Mouse (Mus musculus) kidney, adult 11 months (tissue): Measurements from ENCODE around the gene Slc16a10.
A peak's percentile ranks its signal among the peaks of the same experiment; 100 is the strongest.

Experiments
- DNase-seq: peaks from one replicate; pipeline ENCODE4 v3.0.0; 2022

The Slc16a10 gene

DNA sequence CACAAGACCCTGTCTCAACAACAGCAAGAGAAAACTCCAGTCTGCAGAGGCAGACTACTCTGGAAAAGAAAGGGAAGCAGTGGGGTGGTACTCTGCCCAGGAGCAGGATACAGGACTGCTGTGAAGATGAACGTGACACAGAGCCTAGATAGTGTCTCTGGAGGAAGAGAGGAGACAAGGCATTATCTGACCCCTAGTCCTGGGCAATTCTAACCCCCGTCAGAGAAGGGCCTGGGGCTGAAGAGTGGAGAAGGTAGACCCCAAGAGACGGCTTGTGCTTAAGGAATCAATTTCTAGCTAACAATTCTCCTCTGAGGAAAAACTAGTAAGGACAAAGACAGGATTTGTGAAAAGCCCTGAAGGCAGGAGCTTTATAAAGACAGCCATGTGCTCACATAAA is 76.7 kb downstream of the Slc16a10 start:
- DNase-seq = no peak

DNA sequence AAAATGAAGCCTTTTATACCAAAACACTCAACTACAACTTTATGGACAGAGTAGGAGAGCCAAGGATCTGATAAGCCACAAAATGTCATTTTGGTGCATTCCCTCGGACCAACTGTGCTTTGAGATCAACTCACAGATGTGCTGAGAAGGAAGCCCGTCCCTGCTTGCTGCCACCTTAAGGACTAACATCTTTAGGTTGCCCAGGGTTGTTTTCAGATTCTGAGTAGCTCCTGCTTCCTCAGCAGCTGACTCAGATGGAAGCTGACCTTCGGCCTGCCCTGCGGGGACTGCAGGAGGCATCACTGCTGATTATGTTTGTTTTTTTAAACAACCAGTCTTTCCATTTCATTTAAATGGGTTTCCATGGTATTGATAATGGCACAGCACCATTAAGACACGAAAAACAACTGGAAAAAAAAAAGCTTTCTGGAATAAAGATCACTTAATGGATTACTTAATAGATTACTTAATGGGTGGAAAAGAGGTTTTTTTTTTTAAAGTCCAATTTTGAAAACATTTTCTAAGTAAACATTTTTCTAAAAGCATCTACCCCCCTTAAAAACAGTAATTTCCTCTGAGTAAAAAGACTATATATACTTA is 78.7 kb downstream of the Slc16a10 start:
- peak; percentile 82 for DNase-seq

DNA sequence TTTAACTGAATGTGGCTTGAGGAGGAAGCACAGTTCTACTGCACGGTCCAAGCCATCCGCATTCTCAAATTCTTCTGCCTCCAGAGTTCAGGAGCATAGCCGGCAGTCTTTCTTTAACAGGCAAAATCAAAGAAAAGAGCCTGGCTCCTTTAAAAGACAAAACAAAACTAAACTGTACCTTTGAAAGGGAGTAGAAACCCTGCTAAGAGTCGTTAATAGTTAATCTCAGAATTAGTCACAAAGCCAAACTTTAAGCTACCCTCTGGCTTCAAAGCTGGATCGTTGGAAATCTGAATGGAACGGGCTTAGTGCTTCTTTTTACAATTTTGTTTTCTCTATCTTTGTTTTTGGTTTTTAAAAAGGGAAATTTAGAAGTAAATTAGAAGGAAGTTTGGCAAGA is 79.2 kb downstream of the Slc16a10 start:
- no peak for DNase-seq

DNA sequence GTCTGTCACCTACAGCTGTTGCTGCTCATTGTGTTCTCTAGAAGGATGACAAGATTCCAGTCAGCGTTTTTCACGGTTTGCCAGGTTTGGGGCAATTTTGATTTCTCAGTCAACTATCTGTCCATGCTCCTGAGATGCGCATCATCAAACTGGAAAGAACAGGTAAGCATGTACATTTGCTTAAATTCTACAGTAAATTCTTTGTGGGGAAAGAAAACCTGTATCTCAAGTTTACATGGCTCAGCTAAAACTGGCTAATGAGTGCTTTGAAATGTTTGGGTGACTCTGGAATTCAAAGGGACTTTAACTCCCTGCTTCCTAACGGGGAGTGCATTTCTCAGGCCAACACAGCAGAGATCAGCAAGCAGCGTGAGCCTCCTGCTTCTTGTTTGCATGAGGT is 80.1 kb downstream of the Slc16a10 start:
- DNase-seq = no peak

DNA sequence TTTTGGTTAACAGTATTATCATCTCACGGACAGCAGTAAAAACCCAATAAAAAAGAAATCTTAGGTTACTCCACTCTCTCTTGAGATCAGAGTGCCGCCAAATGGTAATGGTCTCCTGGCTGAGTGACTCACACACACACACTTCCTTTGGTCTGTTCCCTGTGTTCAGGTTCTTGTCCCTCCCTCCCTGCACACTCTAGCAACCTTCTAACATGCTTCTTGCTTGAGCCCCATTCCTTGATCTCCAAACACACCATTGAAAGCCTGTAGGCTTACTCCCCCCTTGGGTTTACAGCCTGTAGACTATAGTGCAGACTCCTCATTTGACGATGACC is 83.3 kb downstream of the Slc16a10 start:
- no peak for DNase-seq

DNA sequence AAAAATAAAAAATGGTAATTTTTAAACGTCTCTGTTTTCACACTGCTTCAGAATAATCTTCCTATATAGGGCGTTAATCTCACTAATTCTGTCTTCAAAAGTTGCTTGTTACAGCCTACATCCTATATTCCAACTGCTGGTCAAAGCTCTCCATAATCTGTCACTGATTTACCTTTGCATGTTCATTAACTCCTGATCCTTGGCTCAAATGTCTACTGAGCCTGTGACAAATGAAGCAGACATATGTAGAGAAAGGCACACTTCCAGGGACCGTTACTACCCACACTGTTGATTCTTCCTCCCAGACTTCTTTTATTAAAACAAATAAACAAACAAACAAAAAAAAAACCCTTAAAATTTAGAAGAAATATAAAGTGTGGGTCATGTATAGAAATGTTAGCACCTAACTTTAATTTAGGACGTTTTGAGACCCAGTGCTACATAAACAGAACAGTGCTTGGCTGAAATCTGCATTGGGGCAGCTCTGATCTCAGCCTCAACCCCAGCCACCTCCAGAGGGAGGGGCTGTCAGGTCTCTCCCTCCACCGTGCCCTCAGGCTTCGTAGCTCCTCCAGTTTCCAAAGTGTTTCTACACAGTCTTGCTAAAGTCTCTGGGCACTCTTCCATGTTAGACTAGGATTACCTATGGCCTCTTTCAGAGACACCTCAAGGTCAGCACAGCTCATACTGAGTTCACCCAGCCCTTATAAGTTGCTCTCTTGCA is 83.8 kb downstream of the Slc16a10 start:
- DNase-seq = peak; percentile 67

DNA sequence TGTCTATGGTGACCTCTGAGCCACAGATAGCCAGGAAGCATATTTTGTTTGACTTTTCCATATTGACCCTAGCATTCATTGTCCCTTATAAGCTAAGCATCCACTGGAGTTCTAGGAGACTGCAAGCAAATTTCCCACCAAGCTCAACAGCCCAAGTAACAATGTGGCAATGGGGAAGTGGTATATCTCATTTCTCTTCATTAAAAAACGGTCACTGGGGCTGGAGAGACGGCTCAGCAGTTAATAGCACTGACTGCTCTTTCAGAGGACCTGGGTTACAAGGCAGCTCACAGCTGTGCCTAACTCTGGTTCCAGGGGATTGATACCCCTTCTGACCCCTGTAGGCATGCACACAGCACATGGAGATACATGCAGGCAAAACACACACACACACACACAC is 84.4 kb downstream of the Slc16a10 start:
- DNase-seq = no peak

DNA sequence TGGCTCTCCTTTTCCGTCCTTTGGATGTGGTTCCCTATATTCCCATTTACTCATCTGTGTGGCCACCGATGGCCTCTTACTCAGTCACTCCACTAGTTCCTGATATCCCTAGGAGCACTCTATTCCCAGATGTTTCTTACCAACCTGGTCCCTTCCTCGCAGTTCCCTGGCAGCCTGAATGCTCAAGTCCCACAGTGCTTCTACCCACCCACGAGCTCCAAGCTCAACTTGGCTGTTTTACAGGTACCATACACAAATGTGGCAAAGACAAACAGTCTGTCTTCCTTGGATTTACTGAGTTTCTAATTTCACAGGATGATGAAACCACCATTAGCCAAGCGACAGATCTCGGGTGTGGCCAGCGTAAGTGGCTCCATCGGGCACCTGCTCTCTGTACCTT is 87.6 kb downstream of the Slc16a10 start:
- no peak for DNase-seq

DNA sequence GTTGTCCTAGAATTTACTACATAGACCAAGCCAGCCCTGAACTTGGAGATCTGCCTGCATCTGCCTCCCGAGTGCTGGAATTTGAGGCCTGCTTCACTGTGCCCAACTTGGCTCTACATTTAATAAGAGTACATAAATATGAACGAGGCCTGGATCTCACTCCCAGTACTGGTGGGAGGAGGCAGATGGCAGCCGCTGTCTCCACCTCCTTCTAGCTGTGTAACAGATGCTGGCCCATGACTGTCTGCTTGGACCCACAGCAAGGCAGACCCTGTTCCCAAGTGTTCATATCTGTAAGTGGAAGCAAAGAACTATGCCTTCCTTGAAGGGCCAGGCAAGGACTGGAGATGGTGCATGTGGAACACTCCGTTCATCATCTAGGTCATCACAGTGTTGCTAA is 88.2 kb downstream of the Slc16a10 start:
- no peak for DNase-seq

DNA sequence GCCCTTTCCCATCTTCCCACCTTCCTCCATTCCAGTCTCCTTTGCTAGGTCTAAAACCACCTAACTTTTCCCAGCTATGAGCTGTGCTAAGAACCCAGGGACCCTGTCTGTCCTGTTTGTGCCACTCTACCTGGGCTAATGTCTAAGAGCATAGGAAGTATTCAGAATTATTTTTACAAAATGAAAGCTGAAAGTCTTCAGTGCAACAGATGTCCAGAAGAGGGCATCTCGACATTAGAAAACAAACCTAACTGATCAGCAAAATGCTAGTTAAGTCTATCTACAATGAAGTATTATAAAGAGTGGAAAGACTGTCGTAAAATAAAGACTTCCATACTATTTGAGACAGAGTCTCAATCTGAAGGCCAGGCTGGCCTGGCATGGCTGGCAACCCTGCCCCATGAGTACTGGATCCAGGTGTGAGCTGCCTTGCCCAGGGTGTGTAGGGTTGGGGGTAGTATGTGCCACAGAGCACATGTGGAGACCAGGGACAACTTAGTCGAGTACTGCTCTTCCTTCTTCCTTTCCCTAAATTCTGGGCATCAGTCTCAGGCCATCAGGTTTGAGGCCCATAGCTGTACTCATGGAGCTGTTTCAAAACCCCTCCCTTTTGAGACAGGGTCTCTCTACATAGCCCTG is 88.7 kb downstream of the Slc16a10 start:
- DNase-seq = no peak

DNA sequence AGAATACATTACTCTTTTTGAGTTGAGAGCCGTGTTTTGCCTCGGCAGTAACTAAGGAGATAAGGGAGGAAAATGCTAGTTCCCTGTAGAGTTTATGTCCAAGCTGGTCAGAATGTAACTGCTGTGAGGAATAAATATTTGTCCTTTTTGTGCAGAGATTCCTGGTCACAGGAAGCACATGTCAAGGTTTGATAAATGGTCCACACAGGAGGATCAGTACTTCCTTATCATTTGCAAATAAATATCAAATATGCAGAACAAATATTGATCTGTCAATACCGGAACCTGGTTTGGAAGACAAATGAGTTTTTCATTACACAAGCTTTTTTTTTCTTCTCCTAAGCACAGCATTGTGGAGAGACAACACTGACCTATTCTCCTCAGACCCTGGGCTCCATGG is 90.1 kb downstream of the Slc16a10 start:
- no peak for DNase-seq

DNA sequence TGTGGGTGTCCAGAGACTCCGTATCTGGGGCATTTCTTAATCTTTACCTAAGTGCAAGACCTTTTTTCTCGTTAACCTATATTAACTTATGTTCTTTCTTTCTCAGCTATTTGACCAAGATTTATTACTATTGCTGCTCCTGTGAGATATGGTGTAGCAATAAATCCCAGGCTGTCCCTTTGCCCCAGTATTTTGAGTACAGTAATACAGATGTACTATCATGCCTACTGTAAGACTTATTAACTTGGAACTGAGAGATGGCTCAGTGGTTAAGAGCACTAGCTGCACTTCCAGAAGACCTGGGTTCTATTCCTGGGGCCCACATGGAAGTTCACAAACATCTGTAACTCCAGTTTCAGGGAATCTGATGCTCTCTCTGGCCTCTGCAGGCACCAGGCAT is 91.3 kb downstream of the Slc16a10 start:
- no peak for DNase-seq

DNA sequence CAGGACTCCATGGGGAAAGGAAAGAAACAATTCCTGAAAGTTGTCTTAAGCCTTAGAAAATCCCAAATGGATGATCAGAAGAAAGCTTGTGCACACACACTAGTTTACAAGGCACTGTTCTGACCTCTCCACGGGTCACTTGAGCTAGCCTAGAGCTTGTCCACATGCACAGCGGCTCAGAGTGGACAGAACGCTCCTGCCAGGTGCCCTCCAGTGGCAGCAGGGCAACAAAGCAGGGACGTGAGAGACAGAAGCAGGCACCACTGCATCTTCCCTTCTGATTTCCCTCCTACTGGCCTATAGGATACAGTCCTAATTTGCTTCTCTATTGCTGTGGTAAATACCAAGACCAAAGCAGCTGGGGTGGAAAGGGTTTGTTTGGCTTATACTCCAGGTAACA is 100.7 kb downstream of the Slc16a10 start:
- peak; percentile 74 for DNase-seq

DNA sequence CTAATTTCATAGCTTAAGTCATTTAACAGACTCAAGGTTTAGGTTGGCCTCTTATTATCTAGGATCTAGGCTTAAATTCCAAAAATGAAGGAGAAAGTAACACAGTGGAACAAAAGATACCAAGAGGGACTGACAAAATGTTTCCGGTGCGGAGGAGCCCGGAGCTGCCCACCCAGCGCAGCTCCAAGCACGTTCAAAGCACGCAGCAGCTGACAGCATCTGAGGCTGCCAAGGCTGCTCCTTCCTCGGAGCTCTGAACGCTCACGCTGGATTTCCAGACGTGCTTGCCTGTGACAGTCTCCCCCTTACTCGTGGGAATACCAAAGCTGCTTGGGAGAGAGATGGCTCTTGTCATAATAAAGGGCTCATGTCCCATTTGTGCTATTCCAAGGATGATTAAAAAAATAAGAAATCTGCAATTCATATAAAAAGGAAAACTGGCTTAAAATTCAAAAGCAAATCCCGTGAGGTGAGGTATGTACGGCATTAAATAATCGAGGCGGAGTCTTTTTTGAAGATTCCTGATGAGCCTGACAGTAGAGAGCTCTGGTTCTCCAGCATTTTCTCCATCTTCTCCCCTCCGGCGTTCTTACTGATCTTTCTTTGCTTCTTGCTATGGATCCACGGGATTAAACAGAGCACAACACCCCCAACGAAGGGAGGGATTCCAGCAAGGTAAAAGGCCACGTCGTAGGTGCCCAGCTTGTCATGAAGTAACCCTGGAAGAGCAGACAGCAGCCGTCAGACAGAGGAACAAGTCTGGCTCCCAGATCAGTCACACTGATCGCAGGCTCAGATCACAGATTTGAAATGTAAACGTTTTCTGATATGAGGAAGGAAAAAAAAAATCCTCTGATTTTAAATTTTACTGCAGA is 105.1 kb downstream of the Slc16a10 start:
- DNase-seq = peak; percentile 1

DNA sequence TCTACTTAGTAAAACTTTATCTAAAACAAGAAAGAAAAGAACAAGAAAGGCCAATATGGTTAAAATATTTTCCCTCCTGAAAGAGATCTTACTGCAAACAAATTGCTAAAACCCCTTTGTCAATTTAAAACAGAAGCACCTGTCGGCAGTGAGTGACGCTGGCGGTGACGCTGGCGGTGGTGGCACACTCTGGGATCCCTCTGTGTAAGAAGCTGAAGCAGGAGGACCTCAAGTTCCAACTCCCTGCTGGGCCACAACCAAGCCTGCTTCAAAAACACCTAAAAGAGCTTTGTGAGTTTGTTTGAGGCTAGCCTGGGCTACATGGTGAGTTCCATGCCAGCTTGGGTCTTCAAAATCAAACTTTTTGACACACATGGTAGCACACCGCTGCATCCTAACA is 107.1 kb downstream of the Slc16a10 start:
- DNase-seq = no peak

DNA sequence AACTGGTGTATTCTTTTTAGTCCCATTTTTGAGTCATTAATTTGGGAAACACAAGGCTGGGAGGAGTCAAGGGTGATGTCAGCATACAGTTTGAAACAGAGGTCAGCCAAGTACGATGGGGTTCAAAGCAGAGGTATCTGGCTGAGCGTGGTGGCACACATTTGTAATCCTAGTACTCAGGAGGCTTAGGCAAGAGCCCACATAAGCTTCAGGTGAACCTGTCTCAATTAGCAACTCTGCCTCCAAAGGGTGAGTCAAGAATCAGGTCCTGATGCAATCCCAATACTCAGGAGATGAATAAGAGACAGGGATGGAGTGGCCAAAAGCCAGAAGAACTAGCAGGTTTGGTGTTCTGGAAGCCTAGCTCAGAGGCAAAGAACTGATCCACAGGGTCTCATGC is 109.2 kb downstream of the Slc16a10 start:
- DNase-seq = no peak

DNA sequence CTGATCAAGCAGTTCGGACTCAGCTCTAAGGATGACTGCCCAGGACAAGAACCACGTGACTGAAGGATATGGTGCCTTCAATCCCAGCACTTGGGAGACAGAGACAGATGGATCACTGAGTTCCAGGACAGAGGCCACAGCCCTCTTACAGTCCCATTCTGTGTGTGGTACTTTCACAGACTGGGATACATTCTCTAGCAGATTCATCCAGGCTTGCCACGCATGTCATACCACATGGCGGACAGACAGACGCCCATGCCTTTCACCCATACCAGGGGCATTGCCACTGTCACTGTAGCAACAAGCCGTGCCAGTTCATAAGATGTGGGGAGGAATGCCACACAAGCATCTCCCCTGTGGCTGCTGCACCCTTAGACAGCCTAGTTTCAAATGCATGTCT is 111.3 kb downstream of the Slc16a10 start:
- DNase-seq = no peak

DNA sequence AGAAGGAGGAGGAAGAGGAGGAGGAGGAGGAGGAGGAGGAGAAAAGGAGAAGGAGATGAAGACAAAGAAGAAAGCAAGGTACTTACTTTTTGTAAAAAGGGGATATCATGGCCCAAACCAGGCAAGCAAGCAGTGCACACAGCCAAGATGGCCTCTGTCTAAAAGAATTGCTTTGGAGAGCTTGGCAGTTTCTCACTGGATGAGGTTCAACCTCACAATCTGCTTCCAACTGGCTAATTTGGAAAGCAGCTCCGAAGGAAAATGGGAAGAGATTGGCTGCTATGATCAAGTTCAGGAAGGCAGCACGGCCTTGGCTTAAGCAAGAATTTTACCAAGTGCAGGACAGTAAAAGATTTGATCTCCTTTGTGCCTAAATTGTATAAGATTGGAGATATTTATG is 112.4 kb downstream of the Slc16a10 start:
- no peak for DNase-seq

DNA sequence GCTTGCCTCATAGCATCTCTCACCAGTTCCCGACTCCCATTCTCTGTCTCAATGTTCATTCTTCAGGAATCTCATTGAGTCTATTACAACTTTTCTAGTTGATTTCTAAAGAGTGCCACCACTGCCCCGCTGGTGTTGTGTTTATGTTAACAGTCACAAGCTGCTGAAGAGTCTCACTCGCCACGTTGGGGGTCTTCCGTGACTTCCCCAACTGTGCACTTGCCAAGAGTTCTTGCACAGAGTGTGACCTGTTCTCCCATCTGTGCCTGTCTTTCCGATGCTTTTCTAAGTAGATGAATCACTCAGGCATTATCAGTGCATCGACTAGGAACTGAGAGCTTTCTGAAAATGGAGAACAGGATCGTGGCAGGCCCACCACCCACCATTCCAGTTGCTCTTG is 114.0 kb downstream of the Slc16a10 start:
- DNase-seq = no peak

DNA sequence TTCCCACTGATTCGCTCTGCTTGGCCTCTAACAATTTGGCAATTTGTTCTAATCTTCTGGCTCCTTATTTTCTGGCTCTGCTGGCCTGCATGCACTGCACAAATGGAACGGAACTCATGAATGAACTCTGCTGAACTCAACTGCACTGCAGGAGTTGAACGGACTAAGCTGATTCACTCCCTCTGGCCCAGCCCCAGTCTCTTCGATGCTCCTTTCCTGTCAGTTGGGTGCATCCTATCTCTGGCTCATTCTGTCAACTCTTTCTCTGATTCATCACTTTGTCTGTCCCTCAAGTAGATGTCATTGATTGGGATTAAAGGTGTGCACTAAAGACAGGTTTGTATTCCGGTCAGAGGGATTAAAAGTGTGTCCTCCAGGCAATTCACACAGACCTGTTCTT is 115.5 kb downstream of the Slc16a10 start:
- DNase-seq = no peak

DNA sequence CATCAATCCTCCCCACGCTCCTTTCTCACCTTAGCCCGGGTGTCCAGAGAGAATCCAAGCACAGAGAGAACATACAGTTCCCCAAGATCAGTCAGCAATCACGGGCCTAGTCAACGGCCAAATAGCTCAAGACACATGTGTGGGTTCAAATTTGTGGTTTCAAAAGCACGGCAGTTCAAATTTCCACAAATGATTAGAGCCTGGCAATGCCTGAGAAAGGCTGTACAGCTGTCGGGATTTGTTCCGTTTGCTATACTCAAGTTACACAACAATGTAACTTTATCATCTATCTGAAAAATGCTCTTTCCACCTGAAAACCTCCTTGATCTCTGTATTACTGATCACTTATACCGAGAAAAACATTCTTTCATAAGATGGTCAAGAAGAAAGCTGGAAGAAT is 116.5 kb downstream of the Slc16a10 start:
- no peak for DNase-seq

DNA sequence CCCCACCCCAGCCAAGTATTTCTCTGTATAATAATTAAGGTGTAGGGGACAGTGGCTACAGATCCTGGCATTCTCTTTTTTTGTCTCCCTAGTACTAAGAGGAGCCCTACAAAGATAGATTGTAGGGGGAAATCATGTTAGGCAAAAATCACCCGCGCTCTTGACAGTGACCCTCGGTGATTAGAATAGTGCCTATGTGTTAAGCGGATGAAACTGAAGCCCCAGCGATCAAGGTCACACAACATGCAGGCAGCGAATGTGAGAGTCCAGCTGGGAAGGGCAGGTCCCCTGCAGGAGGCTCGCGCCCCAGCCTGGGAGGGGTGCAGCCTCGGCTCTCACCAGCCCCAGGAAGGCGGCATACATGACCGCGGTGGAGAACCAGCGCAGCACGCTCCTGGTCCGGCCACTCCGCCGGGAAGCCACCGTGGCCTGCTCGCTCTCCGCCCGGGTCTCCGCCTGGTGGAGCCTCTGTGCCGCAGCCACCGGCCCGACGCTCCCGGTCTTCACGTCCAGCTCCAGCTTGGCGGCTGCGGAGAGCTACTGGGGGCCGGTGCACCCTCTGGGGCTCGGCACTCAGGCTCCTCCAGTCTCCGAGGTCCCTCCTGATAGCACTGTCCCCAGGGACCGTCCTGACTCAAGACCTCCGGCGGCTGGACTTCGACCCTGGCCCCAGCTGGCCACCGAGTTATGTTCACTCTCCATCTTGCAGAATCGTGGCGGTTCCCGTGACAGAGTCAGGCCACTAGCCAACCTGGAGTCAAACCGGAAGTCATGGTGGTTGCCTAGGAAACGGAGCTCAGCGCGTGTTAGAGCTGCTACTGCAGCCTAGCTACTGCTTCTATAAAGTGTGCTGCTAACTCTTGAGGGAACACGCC is 117.3 kb downstream of the Slc16a10 start, which contains the start of gene Mfsd4b1:
TSS of gene Mfsd4b1 (minus strand) at position 715 of the 875 bp plus-strand sequence.
- DNase-seq = peak; percentile 97

DNA sequence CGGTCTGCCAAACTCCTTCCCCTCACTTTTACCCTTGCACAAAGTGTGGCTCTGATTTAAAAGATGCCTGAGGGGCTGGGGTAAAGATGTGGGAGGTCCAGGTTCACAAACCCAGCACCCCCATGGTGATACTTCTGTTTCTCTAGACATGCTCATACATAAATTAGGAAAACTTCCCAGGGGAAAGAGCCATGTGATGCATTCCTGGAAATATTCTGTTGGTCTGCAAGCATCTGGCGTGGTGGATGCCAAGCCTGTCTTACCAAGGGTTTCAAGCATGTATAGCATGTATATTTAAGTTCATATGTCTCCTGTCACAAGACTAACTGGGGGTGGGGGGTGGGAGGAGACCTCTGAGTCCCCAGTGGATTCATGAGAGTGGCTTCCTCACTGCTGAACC is 121.7 kb downstream of the Slc16a10 start:
- peak; percentile 34 for DNase-seq
